Mouse (Mus musculus) embryonic facial prominence, embryonic 13.5 days (tissue): ENCODE measurements at regions not wholly inside any gene's neighbourhood (a gene's known extent, or its start where the extent isn't known, plus 50 kb on each side); places are given as distances from the start of the nearest gene placed in this dataset.

Experiments
- ATAC-seq: fragments of 200-750 bp; cut with Nextera tagmentation; 2 replicates; pipeline ENCODE4 v1.8.0; 2017; ENCODE audit warnings: low read depth; ENCODE audit not compliant: insufficient number of reproducible peaks, insufficient read depth, low FRiP score, low TSS enrichment
- H3K27ac ChIP-seq: fragments of 300-500 bp; sonication (generic); 2 replicates; pipeline ENCODE4 v1.5.1; 2015; ENCODE audit warnings: moderate library complexity, mild to moderate bottlenecking, inconsistent platforms
- H3K27me3 ChIP-seq: fragments of 300-500 bp; sonication (generic); 2 replicates; pipeline ENCODE4 v1.6.1; 2015; ENCODE audit warnings: mild to moderate bottlenecking, inconsistent platforms
- H3K36me3 ChIP-seq: fragments of 300-500 bp; sonication (generic); 2 replicates; pipeline ENCODE4 v1.6.1; 2015; ENCODE audit warnings: mild to moderate bottlenecking, inconsistent platforms
- H3K4me1 ChIP-seq: fragments of 300-500 bp; sonication (generic); 2 replicates; pipeline ENCODE4 v1.6.1; 2015; ENCODE audit warnings: inconsistent platforms
- H3K4me2 ChIP-seq: fragments of 300-500 bp; sonication (generic); 2 replicates; pipeline ENCODE4 v1.6.1; 2015; ENCODE audit warnings: moderate library complexity, mild to moderate bottlenecking, inconsistent platforms
- H3K4me3 ChIP-seq: fragments of 300-500 bp; sonication (generic); 2 replicates; pipeline ENCODE4 v1.5.1; 2015; ENCODE audit warnings: mild to moderate bottlenecking, inconsistent platforms
- H3K9ac ChIP-seq: fragments of 300-500 bp; sonication (generic); 2 replicates; pipeline ENCODE4 v1.6.1; 2015; ENCODE audit warnings: mild to moderate bottlenecking, inconsistent platforms
- H3K9me3 ChIP-seq: fragments of 300-500 bp; sonication (generic); 2 replicates; pipeline ENCODE4 v1.6.1; 2016; ENCODE audit warnings: inconsistent platforms
- WGBS: fragments of 180-500 bp; shearing (Covaris S2); methylation state at CpG from one replicate; pipeline ENCODE4 v1.1.7; 2015; ENCODE audit warnings: mixed read lengths; 5-methylcytosine and 5-hydroxymethylcytosine counted together

DNA sequence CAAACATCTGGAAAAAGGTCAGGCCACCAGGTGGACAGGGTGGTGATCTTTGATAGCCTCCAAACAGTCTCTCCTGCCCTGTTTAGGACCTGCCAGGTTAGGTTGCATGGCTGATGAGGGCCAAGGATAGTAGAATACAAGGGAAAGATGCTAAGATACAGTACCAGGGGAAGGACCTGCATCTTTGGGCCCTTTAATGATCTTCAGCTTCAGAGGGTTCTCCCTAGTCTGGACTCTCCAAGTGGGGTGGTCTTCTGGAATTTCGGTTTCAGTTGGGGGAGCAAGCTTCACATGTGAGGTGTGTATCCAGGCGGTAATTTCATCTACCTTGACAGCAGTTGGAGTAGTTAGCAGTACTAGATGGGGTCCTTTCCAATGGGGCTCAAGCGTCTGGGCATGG, 316.6 kb upstream of the Meis1 start:
- no peak for ATAC-seq
- Histone ChIP-seq H3K4me1 (no peaks in the 10 kb centered on the region), H3K27ac (no peak overlapping the region), H3K9ac (no peak overlapping the region), H3K27me3 (no peaks in the 10 kb centered on the region), H3K9me3 (no peaks in the 10 kb centered on the region), H3K36me3 (no peaks in the 10 kb centered on the region), H3K4me2 (no peak overlapping the region), H3K4me3 (no peak overlapping the region)
- WGBS = 96% methylated on average over 3 of the region's 3 CpGs

- Histone ChIP-seq H3K27me3 (no peaks in the 10 kb centered on the region), H3K4me1 (peaks cover 3% of the 10 kb centered on the region; the same call in 1 of the 2 replicates), H3K4me3 (no peak overlapping the region), H3K9ac (no peak overlapping the region), H3K27ac (no peak overlapping the region), H3K4me2 (no peak overlapping the region), H3K9me3 (no peaks in the 10 kb centered on the region), H3K36me3 (no peaks in the 10 kb centered on the region)
- 90% methylated on average over 7 of the region's 7 CpGs for WGBS
- ATAC-seq = no peak
These were observed 321.0 kb upstream of the Meis1 start for GRCm38 (mm10) chr11:19339721-19340317.

GRCm38 (mm10) chr11:19340889-19341288, 322.1 kb upstream of the Meis1 start:
- Histone ChIP-seq H3K4me3 (no peak overlapping the region), H3K4me2 (no peak overlapping the region), H3K4me1 (peaks cover 3% of the 10 kb centered on the region; the same call in 1 of the 2 replicates), H3K27me3 (no peaks in the 10 kb centered on the region), H3K9me3 (no peaks in the 10 kb centered on the region), H3K36me3 (no peaks in the 10 kb centered on the region), H3K27ac (no peak overlapping the region), H3K9ac (no peak overlapping the region)
- WGBS = 88% methylated on average over 5 of the region's 5 CpGs
- no peak for ATAC-seq

GRCm38 (mm10) chr11:19341379-19341778, 322.6 kb upstream of the Meis1 start:
- H3K9me3 ChIP-seq = no peaks in the 10 kb centered on the region
- ATAC-seq = no peak

GRCm38 (mm10) chr11:19342803-19343202, 324.0 kb upstream of the Meis1 start:
- Histone ChIP-seq H3K27me3 (no peaks in the 10 kb centered on the region), H3K4me2 (no peak overlapping the region), H3K27ac (no peak overlapping the region), H3K4me3 (no peak overlapping the region), H3K36me3 (no peaks in the 10 kb centered on the region), H3K4me1 (peaks cover 3% of the 10 kb centered on the region; the same call in 1 of the 2 replicates), H3K9me3 (no peaks in the 10 kb centered on the region), H3K9ac (no peak overlapping the region)
- no peak for ATAC-seq
- WGBS = 69% methylated on average over 4 of the region's 4 CpGs

More at GRCm38 (mm10) chr11:19341379-19341778, 322.6 kb upstream of the Meis1 start:
- H3K4me1 ChIP-seq = peaks cover 3% of the 10 kb centered on the region; the same call in 1 of the 2 replicates
- H3K27ac ChIP-seq = no peak overlapping the region
- H3K4me2 ChIP-seq = no peak overlapping the region
- H3K9ac ChIP-seq = no peak overlapping the region
- H3K4me3 ChIP-seq = no peak overlapping the region
- no peaks in the 10 kb centered on the region for H3K27me3 ChIP-seq
- no peaks in the 10 kb centered on the region for H3K36me3 ChIP-seq
- 57% methylated on average over 3 of the region's 3 CpGs for WGBS

- no peak for ATAC-seq
- WGBS = 81% methylated on average over 3 of the region's 3 CpGs
- H3K27ac ChIP-seq = no peak overlapping the region
- H3K4me2 ChIP-seq = no peak overlapping the region
- no peak overlapping the region for H3K4me3 ChIP-seq
- no peak overlapping the region for H3K9ac ChIP-seq
- H3K36me3 ChIP-seq = no peaks in the 10 kb centered on the region
- no peaks in the 10 kb centered on the region for H3K27me3 ChIP-seq
- H3K9me3 ChIP-seq = no peaks in the 10 kb centered on the region
- H3K4me1 ChIP-seq = peaks cover 8% of the 10 kb centered on the region
These were observed 327.6 kb upstream of the Meis1 start for GRCm38 (mm10) chr11:19346276-19346826.

GRCm38 (mm10) chr11:19350331-19351242, 331.8 kb upstream of the Meis1 start:
- no peak overlapping the region for H3K9ac ChIP-seq
- no peak overlapping the region for H3K4me2 ChIP-seq
- peaks cover 5% of the 10 kb centered on the region; the same call in 1 of the 2 replicates for H3K4me1 ChIP-seq
- no peaks in the 10 kb centered on the region for H3K36me3 ChIP-seq
- no peak overlapping the region for H3K27ac ChIP-seq
- no peak for ATAC-seq
- H3K9me3 ChIP-seq = no peaks in the 10 kb centered on the region
- no peaks in the 10 kb centered on the region for H3K27me3 ChIP-seq
- no peak overlapping the region for H3K4me3 ChIP-seq
- WGBS = 60% methylated on average over 13 of the region's 13 CpGs

DNA sequence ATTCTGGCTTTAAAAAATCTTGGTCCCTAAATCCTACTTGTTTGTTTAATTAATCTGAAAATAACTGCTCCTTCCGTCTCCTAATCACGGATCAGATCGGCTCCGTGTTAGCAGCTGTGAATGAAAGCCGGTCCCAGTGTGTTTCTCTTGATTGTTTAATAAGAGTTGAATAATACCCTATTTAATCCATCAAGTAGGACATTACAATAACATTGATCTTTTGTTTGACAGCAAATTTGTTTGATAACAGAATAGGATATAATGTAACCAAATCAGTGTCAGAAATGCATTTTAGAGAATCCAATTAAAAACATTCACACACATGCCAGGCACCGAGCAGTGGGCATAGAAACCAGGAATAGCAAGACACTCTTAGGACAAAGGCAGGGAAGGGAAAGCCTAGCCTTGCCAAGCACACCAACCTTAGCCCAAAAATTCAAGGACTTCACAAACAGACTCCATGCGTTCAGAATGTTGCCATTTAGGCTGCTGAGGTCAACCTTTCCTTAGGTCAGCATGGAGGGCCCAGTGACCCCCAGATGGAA, 332.5 kb upstream of the Meis1 start:
- no peak for ATAC-seq
- H3K36me3 ChIP-seq = no peaks in the 10 kb centered on the region
- no peak overlapping the region for H3K9ac ChIP-seq
- H3K4me1 ChIP-seq = peaks cover 5% of the 10 kb centered on the region; the same call in 1 of the 2 replicates
- no peaks in the 10 kb centered on the region for H3K9me3 ChIP-seq
- no peaks in the 10 kb centered on the region for H3K27me3 ChIP-seq
- 66% methylated on average over 7 of the region's 7 CpGs for WGBS
- H3K27ac ChIP-seq = no peak overlapping the region
- no peak overlapping the region for H3K4me2 ChIP-seq
- H3K4me3 ChIP-seq = no peak overlapping the region

DNA sequence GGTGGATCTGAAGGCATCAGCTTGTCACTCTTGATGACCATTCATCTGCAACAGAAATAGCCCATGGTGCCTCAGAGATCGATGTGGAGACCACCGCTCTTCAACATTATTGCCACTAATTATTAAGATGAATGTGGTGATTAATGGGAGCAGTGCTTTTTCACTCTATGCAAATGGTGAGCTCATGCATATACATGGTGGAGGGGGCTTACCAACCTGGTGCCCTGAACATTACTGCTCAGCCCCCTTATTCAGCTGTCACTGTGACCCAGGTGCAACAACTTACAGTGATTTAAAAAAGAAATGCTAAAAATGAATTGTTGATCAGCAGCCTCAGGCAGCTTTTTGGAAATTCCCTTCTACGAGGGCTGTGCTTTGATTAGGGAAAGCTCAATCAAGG, 334.9 kb upstream of the Meis1 start:
- no peak for ATAC-seq
- Histone ChIP-seq H3K4me1 (peaks cover 5% of the 10 kb centered on the region; the same call in 1 of the 2 replicates), H3K27ac (no peak overlapping the region), H3K9ac (no peak overlapping the region), H3K9me3 (no peaks in the 10 kb centered on the region), H3K4me2 (no peak overlapping the region), H3K36me3 (no peaks in the 10 kb centered on the region), H3K27me3 (no peaks in the 10 kb centered on the region), H3K4me3 (no peak overlapping the region)
- WGBS = 80% methylated on average over 3 of the region's 3 CpGs

- no peak for ATAC-seq
- no peaks in the 10 kb centered on the region for H3K27me3 ChIP-seq
- H3K4me3 ChIP-seq = no peak overlapping the region
- H3K9me3 ChIP-seq = no peaks in the 10 kb centered on the region
- H3K4me2 ChIP-seq = no peak overlapping the region
- H3K4me1 ChIP-seq = peaks cover 5% of the 10 kb centered on the region; the same call in 1 of the 2 replicates
- H3K27ac ChIP-seq = no peak overlapping the region
- 67% methylated on average over 2 of the region's 2 CpGs for WGBS
- H3K36me3 ChIP-seq = no peaks in the 10 kb centered on the region
- H3K9ac ChIP-seq = no peak overlapping the region
These were observed 336.4 kb upstream of the Meis1 start for GRCm38 (mm10) chr11:19355179-19355578.

GRCm38 (mm10) chr11:19356151-19356550, 337.4 kb upstream of the Meis1 start:
- ATAC-seq = no peak
- WGBS = 51% methylated on average over 2 of the region's 2 CpGs
- no peak overlapping the region for H3K27ac ChIP-seq

More at GRCm38 (mm10) chr11:19356151-19356550, 337.4 kb upstream of the Meis1 start:
- H3K4me1 ChIP-seq = no peaks in the 10 kb centered on the region
- no peaks in the 10 kb centered on the region for H3K9me3 ChIP-seq
- no peak overlapping the region for H3K4me2 ChIP-seq
- H3K27me3 ChIP-seq = no peaks in the 10 kb centered on the region
- no peak overlapping the region for H3K9ac ChIP-seq
- no peaks in the 10 kb centered on the region for H3K36me3 ChIP-seq
- H3K4me3 ChIP-seq = no peak overlapping the region
